Mouse (Mus musculus) layer of hippocampus, adult 9-11 months (tissue): ENCODE results near the gene Mtf1.

Source experiments
- DNase-seq: peaks from one replicate; pipeline ENCODE4 v3.0.0; 2022

The Mtf1 gene

GRCm38 (mm10) chr4:124801552-124802308 lies at the start of gene Mtf1:
Mtf1 (plus strand) TSS chr4:124802104.
- DNase-seq, result peak; percentile 88

GRCm38 (mm10) chr4:124752281-124753199 lies 49.4 kb upstream of the Mtf1 start:
- DNase-seq, result no peak

GRCm38 (mm10) chr4:124755526-124755925 lies 46.4 kb upstream of the Mtf1 start:
- no peak for DNase-seq

- DNase-seq, result no peak
Measured at GRCm38 (mm10) chr4:124759305-124759811, 42.5 kb upstream of the Mtf1 start.

GRCm38 (mm10) chr4:124761201-124761600 lies 40.7 kb upstream of the Mtf1 start:
- DNase-seq, result no peak

- no peak for DNase-seq
Measured at GRCm38 (mm10) chr4:124762858-124763452, 38.9 kb upstream of the Mtf1 start.

- DNase-seq, result no peak
Measured at GRCm38 (mm10) chr4:124765802-124766565, 35.9 kb upstream of the Mtf1 start.

- DNase-seq, result no peak
Measured at GRCm38 (mm10) chr4:124766566-124766940, 35.4 kb upstream of the Mtf1 start.

- no peak for DNase-seq
Measured at GRCm38 (mm10) chr4:124768963-124769591, 32.8 kb upstream of the Mtf1 start.

GRCm38 (mm10) chr4:124770624-124771023 lies 31.3 kb upstream of the Mtf1 start:
- peak; percentile 57 for DNase-seq

GRCm38 (mm10) chr4:124772125-124772524 lies 29.8 kb upstream of the Mtf1 start:
- no peak for DNase-seq

- no peak for DNase-seq
Measured at GRCm38 (mm10) chr4:124773449-124773848, 28.5 kb upstream of the Mtf1 start.

GRCm38 (mm10) chr4:124773995-124774394 lies 27.9 kb upstream of the Mtf1 start:
- no peak for DNase-seq

GRCm38 (mm10) chr4:124774429-124774828 lies 27.5 kb upstream of the Mtf1 start:
- no peak for DNase-seq

- DNase-seq, result no peak
Measured at GRCm38 (mm10) chr4:124781361-124781760, 20.5 kb upstream of the Mtf1 start.

GRCm38 (mm10) chr4:124782395-124782794 lies 19.5 kb upstream of the Mtf1 start:
- DNase-seq, result no peak

GRCm38 (mm10) chr4:124783937-124784336 lies 18.0 kb upstream of the Mtf1 start:
- no peak for DNase-seq

- no peak for DNase-seq
Measured at GRCm38 (mm10) chr4:124790013-124790412, 11.9 kb upstream of the Mtf1 start.

- no peak for DNase-seq
Measured at GRCm38 (mm10) chr4:124792114-124792513, 9.8 kb upstream of the Mtf1 start.

- DNase-seq, result no peak
Measured at GRCm38 (mm10) chr4:124796141-124796540, 5.8 kb upstream of the Mtf1 start.

GRCm38 (mm10) chr4:124796913-124797312 lies 5.0 kb upstream of the Mtf1 start:
- DNase-seq, result no peak
